Mouse (Mus musculus): ENCODE data around the gene Ier3.

The Ier3 gene

GRCm38 (mm10) chr17:35821439-35822430 lies at the start of gene Ier3:
Gene Ier3 (plus strand): TSS chr17:35821684.
- peak; percentile 93 for DNase-seq (ENCODE audit: low spot score)

- DNase-seq (ENCODE audit: low spot score) = peak; percentile 60
These were observed 44.5 kb upstream of the Ier3 start for GRCm38 (mm10) chr17:35776811-35777609.

GRCm38 (mm10) chr17:35778965-35779364 lies 42.5 kb upstream of the Ier3 start:
- no peak for DNase-seq (ENCODE audit: low spot score)

GRCm38 (mm10) chr17:35779466-35780205 lies 41.8 kb upstream of the Ier3 start:
- DNase-seq (ENCODE audit: low spot score) = no peak

- no peak for DNase-seq (ENCODE audit: low spot score)
These were observed 41.1 kb upstream of the Ier3 start for GRCm38 (mm10) chr17:35780362-35780761.

GRCm38 (mm10) chr17:35782398-35782797 lies 39.1 kb upstream of the Ier3 start:
- DNase-seq (ENCODE audit: low spot score) = no peak

- no peak for DNase-seq (ENCODE audit: low spot score)
These were observed 38.6 kb upstream of the Ier3 start for GRCm38 (mm10) chr17:35782924-35783323.

- DNase-seq (ENCODE audit: low spot score) = no peak
These were observed 37.5 kb upstream of the Ier3 start for GRCm38 (mm10) chr17:35783944-35784343.

GRCm38 (mm10) chr17:35785140-35785539 lies 36.3 kb upstream of the Ier3 start:
- no peak for DNase-seq (ENCODE audit: low spot score)

- no peak for DNase-seq (ENCODE audit: low spot score)
These were observed 34.0 kb upstream of the Ier3 start for GRCm38 (mm10) chr17:35787493-35787892.

GRCm38 (mm10) chr17:35788025-35788424 lies 33.5 kb upstream of the Ier3 start:
- DNase-seq (ENCODE audit: low spot score) = no peak

GRCm38 (mm10) chr17:35790933-35791332 lies 30.6 kb upstream of the Ier3 start:
- DNase-seq (ENCODE audit: low spot score) = no peak

- no peak for DNase-seq (ENCODE audit: low spot score)
These were observed 28.6 kb upstream of the Ier3 start for GRCm38 (mm10) chr17:35792837-35793236.

- no peak for DNase-seq (ENCODE audit: low spot score)
These were observed 26.4 kb upstream of the Ier3 start for GRCm38 (mm10) chr17:35795099-35795498.

- DNase-seq (ENCODE audit: low spot score) = no peak
These were observed 25.8 kb upstream of the Ier3 start for GRCm38 (mm10) chr17:35795656-35796055.

GRCm38 (mm10) chr17:35796835-35797234 lies 24.6 kb upstream of the Ier3 start:
- DNase-seq (ENCODE audit: low spot score) = no peak

GRCm38 (mm10) chr17:35800905-35801304 lies 20.6 kb upstream of the Ier3 start:
- DNase-seq (ENCODE audit: low spot score) = no peak

- no peak for DNase-seq (ENCODE audit: low spot score)
These were observed 18.5 kb upstream of the Ier3 start for GRCm38 (mm10) chr17:35803020-35803419.

- DNase-seq (ENCODE audit: low spot score) = peak; percentile 54
These were observed 17.6 kb upstream of the Ier3 start for GRCm38 (mm10) chr17:35803858-35804399.

- DNase-seq (ENCODE audit: low spot score) = no peak
These were observed 13.4 kb upstream of the Ier3 start for GRCm38 (mm10) chr17:35808073-35808472.

GRCm38 (mm10) chr17:35809395-35809794 lies 12.1 kb upstream of the Ier3 start:
- DNase-seq (ENCODE audit: low spot score) = no peak
